Mouse (Mus musculus): ENCODE results near the gene Ddx59.

The Ddx59 gene

GRCm38 (mm10) chr1:136414798-136415755 is at the start of gene Ddx59:
TSS of gene Ddx59 (plus strand) at chr1:136415271.
- peak; percentile 97 to 98 for DNase-seq (ENCODE audit: low spot score in 2 of 2)

DNA sequence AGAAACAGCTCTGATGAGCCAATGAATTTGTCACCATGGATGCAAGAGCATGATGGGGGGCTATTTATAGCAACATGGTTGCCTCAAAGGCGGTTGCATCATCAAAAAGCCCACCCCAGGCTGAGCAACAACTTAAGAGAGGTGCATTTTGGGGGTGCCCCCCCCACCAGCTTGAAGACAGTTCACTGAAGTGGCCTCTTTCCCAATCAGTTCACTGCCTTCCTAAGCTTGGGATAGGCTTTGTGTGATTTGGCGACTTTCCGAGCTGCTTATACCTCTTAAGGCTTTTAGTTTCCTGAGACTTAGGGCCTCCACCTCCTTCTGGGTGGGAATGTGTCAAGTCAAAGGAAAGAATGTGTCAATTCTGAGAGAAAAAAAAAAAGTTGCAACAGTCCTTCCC is 49.1 kb upstream of the Ddx59 start:
- no peak for DNase-seq (ENCODE audit: low spot score in 2 of 2)

DNA sequence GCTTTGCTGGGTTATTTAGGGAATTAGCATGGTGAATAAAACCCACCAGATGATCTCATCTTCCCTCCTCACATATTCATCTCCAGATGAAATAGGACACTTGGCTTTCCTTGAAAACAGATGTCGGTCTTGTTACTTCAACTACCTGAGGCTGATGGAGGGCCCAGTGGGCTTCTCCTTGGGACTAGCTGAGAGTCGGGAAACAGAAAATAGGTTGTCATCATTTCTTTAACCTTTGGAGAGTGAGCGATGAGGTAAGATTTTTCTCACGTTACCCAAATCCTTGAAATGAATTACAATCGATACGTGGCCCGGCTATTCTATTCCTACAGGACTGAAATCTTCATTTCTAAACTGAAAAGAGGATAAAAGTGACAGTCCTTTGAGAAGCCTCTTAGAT is 35.8 kb upstream of the Ddx59 start:
- no peak for DNase-seq (ENCODE audit: low spot score in 2 of 2)

DNA sequence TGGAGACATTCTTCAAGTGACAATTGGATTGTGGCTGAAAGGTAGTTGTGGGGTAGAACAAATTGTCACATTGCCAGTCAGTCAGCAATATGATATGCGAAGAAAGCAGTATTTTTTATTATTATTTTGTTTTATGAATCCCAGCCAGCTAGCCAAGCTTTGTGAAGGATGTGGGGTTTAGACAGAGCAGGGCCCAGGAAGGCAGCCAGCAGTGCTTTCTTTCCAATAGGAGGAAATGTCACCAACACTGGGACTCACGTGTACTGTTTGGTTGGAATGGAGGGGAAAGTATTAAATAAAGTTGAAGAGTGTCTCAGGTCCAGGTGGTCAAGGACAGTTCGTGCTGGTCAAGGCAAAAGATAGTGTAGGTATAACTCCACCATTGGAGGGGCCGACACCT is 34.9 kb upstream of the Ddx59 start:
- DNase-seq (ENCODE audit: low spot score in 2 of 2): no peak

DNA sequence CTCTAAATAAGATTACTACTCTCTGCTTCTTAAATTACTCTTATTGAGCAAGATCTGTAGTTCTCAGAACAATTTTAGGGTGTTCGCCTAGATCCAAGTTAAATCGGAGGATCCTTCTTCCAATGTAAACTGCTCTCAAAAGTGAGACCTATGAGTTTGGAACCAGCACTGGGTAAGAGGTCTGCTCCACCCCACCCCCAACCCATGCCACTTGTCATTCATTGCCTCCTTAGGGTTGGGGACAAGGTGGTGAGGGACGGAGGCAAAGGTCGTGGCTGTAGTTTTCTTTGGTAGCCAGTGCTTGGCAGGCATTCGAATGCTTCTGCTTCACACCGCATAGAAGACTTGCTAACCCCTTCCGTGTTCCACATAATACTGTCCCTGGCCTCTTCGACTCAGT is 34.5 kb upstream of the Ddx59 start:
- no peak for DNase-seq (ENCODE audit: low spot score in 2 of 2)

DNA sequence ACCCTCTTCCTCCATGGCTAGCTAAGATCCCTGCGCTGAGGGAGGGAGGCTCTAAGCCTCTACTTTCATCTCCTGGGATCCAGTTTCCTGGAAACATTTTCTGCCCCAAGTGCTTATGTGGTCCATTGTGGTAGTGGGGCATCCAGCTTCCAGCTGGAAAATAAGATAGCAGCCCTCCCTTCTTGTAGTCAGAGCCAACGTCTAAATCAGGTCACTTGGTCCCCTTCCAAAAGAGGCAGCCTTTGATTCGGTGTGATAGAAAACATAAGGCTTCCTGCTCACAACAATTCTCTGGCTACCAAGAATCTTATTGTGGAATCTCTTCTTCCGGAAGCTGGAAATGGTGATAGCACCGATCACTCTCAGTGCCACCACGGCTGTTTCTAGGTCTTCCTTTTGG is 33.9 kb upstream of the Ddx59 start:
- DNase-seq (ENCODE audit: low spot score in 2 of 2): no peak

DNA sequence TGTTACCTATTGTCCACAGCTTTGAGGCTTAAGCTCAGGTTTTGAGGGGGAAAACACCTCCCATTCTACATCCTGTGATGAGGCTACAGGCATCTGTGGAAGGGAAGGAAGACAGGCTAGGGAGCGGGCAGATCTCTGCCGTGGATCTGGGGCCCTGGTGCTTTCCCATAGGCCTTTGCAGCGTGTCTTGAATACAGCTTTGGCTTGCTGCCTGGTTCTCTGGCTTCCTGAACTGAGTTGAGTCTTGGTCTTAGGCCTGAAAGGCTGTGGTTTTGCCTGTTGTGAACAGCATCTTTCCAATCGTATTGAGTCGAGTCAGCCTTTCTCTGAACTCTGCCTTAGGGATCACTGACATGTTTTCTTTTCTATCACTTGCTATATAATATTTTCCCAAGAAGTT is 33.5 kb upstream of the Ddx59 start:
- DNase-seq (ENCODE audit: low spot score in 2 of 2): no peak

DNA sequence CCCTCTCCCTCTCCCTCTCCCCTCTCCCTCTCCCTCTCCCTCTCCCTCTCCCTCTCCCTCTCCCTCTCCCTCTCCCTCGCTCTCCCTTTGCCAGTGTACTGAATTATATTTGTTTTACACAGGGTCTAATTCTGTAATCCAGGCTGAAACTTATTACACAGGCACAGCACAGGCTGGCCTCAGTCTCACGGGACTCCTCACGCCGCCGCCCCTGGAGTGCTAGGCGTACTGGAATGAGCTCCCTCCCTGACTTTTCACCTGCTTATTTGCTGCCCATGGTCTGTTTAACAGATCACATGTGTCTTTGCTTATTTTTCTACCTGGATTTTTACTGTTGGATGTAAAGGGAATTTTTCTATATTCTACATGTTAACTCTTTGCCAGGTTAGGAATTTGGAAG is 28.2 kb upstream of the Ddx59 start:
- no peak for DNase-seq (ENCODE audit: low spot score in 2 of 2)

- no peak for DNase-seq (ENCODE audit: low spot score in 2 of 2)
These were observed 20.6 kb upstream of the Ddx59 start for GRCm38 (mm10) chr1:136394506-136394905.

- DNase-seq (ENCODE audit: low spot score in 2 of 2): no peak
These were observed 20.0 kb upstream of the Ddx59 start for GRCm38 (mm10) chr1:136395073-136395472.

DNA sequence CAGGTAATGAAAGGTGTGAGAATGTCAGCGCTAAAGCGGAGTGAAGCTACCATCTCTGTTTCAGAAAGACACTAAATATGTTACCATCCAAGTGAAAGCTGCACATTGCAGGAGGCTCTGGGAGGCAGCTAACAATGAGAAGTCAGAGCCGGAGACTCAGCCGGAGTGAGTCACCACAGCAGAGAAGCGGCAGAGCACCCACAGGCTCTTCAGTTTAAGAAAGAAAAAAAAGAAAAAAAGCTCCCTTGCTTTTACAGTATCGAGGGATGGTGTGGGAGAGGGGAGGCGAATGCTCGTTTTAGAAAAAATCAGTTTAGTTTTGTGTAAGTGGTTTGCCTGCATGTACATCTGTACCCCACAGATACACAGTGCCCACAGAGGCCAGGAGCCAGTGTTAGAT is 13.8 kb upstream of the Ddx59 start:
- DNase-seq (ENCODE audit: low spot score in 2 of 2): no peak

GRCm38 (mm10) chr1:136409631-136410030 is 5.4 kb upstream of the Ddx59 start:
- DNase-seq (ENCODE audit: low spot score in 2 of 2): no peak

- DNase-seq (ENCODE audit: low spot score in 2 of 2): no peak
These were observed 670 bp downstream of the Ddx59 start for GRCm38 (mm10) chr1:136415756-136416126.

DNA sequence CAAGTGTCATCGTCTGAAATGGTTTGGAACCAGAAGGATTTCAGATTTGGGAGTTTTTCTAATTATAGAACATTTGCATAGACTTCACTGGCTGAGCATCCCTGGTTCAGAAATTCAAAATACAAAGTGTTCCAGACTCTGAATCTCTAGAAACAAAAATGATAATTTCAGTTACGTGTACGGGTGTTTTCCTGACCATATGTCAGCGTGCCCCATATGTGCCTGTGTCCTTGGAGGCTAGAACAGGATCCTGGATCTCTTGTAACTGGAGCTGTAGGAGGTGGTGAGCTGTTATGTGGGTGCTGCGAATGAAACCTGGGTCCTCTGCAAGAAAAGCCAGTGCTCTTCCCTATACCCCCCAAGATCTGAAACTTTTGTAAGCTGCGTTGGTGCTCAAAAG is 3.3 kb downstream of the Ddx59 start:
- DNase-seq (ENCODE audit: low spot score in 2 of 2): no peak

DNA sequence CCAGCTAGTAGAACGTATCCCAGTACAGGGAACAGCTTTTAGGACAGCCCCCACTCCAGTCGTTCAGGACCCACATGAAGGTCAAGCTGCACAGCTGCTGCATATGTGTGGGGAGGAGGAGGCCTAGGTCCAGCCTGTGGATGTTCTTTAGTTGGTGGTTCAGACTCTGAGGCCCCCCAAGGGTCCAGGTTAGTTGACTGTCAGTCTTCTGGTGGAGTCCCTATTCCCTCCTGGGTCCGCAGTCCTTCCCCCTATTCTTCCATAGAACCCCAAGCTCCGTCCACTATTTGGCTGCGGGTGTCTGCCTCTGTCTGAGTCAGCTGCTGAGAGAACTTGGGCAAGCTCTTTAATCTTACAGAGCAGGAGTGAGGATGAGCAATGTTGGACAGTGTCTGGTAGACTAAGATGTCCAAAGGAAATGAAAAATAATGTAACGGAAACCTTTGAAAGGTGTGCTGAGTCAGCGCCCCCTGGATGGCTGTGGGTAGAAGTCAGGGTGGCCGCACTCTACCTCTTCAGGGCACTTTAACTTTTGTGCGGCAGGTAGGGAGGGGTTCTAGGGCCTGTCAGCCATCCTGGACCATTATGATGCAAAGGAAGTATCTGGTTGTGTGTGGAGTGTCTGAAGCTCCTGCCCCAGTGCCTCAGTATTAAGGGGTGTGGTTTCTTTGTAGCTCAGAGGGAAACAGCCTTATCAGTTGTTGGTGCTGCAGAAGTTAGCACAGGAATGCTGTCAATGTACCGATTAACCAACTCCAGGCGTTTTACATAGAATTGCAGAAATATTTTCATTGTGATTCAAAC is 12.3 kb downstream of the Ddx59 start:
- peak; percentile 24 to 37 for DNase-seq (ENCODE audit: low spot score in 2 of 2)

DNA sequence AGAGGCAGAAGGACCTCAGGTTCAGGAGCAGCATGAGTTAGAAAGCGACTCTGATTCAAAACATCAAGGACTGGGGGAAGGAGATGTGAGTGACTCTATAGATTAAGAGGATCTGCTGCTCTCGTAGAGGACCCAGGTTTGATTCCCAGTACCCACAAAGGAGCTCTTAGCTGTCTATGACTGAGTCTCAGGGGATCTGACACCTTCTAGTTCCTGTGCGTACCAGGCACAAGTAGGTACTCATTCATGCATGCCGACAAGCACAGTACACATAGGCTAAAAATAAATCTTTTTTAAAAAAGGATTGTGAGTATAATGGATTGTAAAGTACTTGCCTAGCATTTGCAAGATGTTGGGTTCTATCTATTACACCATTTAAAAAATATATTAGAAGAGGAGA is 13.9 kb downstream of the Ddx59 start:
- DNase-seq (ENCODE audit: low spot score in 2 of 2): no peak

- DNase-seq (ENCODE audit: low spot score in 2 of 2): no peak
These were observed 15.2 kb downstream of the Ddx59 start for GRCm38 (mm10) chr1:136430126-136430818.

DNA sequence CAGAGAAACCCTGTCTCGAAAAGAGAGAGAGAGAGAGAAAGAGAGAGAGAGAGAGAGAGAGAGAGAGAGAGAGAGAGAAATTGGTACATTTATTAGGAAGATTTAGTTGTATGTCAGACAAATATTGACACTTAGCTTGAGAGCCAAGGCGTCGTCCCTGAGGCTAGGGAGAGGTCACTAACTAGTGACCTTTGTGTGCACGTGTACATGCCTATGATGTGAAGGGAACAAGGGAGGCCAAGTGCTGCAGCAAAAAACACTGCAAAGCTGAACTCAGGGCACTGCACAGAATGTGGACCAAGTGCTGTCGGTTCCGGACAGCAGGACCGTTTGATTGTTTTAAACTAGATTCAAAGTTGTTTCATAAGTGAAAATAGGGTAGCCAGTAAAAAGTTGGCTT is 25.7 kb downstream of the Ddx59 start:
- DNase-seq (ENCODE audit: low spot score in 2 of 2): no peak

DNA sequence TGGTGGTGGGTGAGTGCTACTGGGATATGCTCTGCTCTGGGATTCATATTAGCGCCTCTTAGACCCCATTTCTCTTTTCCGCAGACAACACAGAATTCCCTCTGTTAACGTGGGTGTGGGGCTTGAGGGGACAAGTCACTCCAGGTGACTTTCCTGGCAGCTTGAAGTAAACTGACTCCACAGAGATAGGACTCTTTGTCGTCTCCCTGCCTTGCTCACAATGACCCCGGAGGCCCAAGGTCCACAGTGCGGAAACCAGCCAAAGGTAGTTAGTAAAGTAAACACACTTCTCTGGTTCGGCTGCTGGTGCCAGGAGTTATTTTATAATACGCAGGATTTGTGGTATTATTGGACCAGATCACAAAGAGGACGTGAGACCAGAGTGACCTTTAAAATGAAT is 27.7 kb downstream of the Ddx59 start:
- DNase-seq (ENCODE audit: low spot score in 2 of 2): no peak

DNA sequence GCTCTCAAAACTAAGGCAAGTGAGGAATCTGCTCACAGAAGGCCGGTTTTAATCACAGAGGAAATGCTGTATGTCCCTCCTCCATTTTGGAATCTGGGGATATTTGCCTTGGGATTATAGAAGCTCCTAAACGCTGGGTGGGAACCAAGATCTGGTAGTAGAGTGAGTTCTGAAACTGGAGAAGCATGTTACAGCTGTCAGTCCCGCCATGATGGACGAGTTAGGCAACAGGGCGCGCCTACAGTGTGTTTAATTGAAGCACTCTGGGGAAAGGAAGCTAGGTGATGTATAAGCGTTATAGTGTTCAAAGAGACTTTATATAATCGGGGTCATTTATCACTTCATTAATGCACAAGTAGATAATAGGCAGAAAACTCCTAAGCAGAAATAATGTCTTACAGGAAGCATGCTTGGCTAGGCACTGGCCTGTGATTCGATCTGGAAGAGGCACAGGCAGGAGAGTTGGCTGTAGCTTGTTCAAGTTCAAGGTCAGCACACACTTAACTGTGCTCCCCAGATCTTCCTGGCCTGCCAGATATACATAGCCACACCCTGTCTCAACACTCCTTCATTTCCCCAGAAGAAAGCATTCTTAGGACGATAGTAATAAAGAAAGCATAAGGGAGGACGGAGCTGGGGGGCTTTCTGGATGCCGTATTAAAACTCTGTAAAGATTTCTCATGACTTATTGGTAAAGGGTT is 29.6 kb downstream of the Ddx59 start:
- no peak for DNase-seq (ENCODE audit: low spot score in 2 of 2)

- no peak for DNase-seq (ENCODE audit: low spot score in 2 of 2)
These were observed 31.9 kb downstream of the Ddx59 start for GRCm38 (mm10) chr1:136446933-136447332.

- no peak for DNase-seq (ENCODE audit: low spot score in 2 of 2)
These were observed 32.3 kb downstream of the Ddx59 start for GRCm38 (mm10) chr1:136447338-136447737.
